Mouse (Mus musculus) erythroblast, adult 5-6 weeks (primary cell): ENCODE results near the gene Chrna7. TPM values are rescaled to one million over a fixed set of nuclear protein-coding genes. Genes with fewer than 3 reads are reported as not detected.

ENCODE experiments used
- ATAC-seq: replicated peaks from 2 replicates; pipeline ENCODE4 v1.8.0; 2016; ENCODE audit warnings: moderate number of reproducible peaks, mild to moderate bottlenecking, moderate TSS enrichment, inconsistent platforms; ENCODE audit not compliant: poor library complexity, low FRiP score, severe bottlenecking
- total RNA-seq, 2 experiments: library from RNA; stranded (forward) in 1 of 2; stranded (reverse) in 1 of 2; fragments of 150-400 nt in 1 of 2; fragments of 200-764, 138-1000 nt in 1 of 2; gene quantifications; 2 replicates each; pipeline versions ENCODE4 v1.2.3 to v1.2.4; 2015 to 2017; ENCODE audit warnings: low replicate concordance in 2 of 2

Chrna7 gene
- total RNA-seq, 2 experiments from 2014 or later, result not detected

GRCm38 (mm10) chr7:63085954-63086353 lies 126.4 kb downstream of the Chrna7 start:
- no peak for ATAC-seq

- ATAC-seq, result no peak
Observed at GRCm38 (mm10) chr7:63084351-63085003, 127.9 kb downstream of the Chrna7 start.

- no peak for ATAC-seq
Observed at GRCm38 (mm10) chr7:63060996-63061395, 151.4 kb downstream of the Chrna7 start.

Other genes starting within 250 kb of the Chrna7 start
- gene Otud7a, start 232.2 kb upstream of the Chrna7 start, total RNA-seq (2015; ENCODE audit: low replicate concordance), result not detected in 2 replicates
- gene Otud7a, start 232.2 kb upstream of the Chrna7 start, total RNA-seq (2017; ENCODE audit: low replicate concordance), result not detected in 2 replicates